Mouse (Mus musculus) neural tube, embryonic 14.5 days (tissue): ENCODE measurements around the gene Fbxl7. TPM values are rescaled to one million over a fixed set of nuclear protein-coding genes. Genes with fewer than 3 reads are reported as not detected.

ENCODE experiments used
- ATAC-seq: fragments of 200-750 bp; cut with Nextera tagmentation; 2 replicates; pipeline ENCODE4 v1.8.0; 2017; ENCODE audit warnings: low read depth, mild to moderate bottlenecking, moderate TSS enrichment, moderate library complexity
- H3K27ac ChIP-seq: fragments of 300-500 bp; sonication (generic); 2 replicates; pipeline ENCODE4 v1.5.1; 2014; ENCODE audit warnings: low read depth, mild to moderate bottlenecking, control low read depth, low read length, moderate library complexity, mixed read lengths
- H3K27me3 ChIP-seq: fragments of 300-500 bp; sonication (generic); 2 replicates; pipeline ENCODE4 v1.6.1; 2014; ENCODE audit warnings: low read length; ENCODE audit not compliant: control insufficient read depth, insufficient read depth
- H3K36me3 ChIP-seq: fragments of 300-500 bp; sonication (generic); 2 replicates; pipeline ENCODE4 v1.6.1; 2014; ENCODE audit warnings: low read length, mixed read lengths; ENCODE audit not compliant: control insufficient read depth, insufficient read depth
- H3K4me1 ChIP-seq: fragments of 300-500 bp; sonication (generic); 2 replicates; pipeline ENCODE4 v1.6.1; 2014; ENCODE audit warnings: low read length; ENCODE audit not compliant: control insufficient read depth, insufficient read depth
- H3K4me2 ChIP-seq: fragments of 300-500 bp; sonication (generic); 2 replicates; pipeline ENCODE4 v1.6.1; 2014; ENCODE audit warnings: mild to moderate bottlenecking, low read depth, low read length, control low read depth
- H3K4me3 ChIP-seq: fragments of 300-500 bp; sonication (generic); 2 replicates; pipeline ENCODE4 v1.5.1; 2014; ENCODE audit warnings: low read depth, low read length, control low read depth, mixed read lengths
- H3K9ac ChIP-seq: fragments of 300-500 bp; sonication (generic); replicated peaks from 2 replicates; pipeline ENCODE4 v1.6.1; 2014; ENCODE audit warnings: low read depth, mild to moderate bottlenecking, control low read depth, low read length, mixed read lengths
- H3K9me3 ChIP-seq: fragments of 300-500 bp; sonication (generic); 2 replicates; pipeline ENCODE4 v1.6.1; 2016; ENCODE audit warnings: low read length; ENCODE audit not compliant: control insufficient read depth
- WGBS: fragments of 180-500 bp; shearing (Covaris S2); extraction: QIAGEN DNeasy Blood & Tissue Kit; methylation state at CpG from one replicate; pipeline ENCODE4 v1.1.7; 2014; 5-methylcytosine and 5-hydroxymethylcytosine counted together
- polyA plus RNA-seq: library from polyadenylated mRNA; unstranded; fragments of >200 nt; fragmentation: Nextera tagmentation; extraction: Ambion mirVana; gene quantifications from 2 replicates; pipeline ENCODE4 v1.2.1, GENCODE M21; 2014

Fbxl7 gene
- polyA plus RNA-seq, 1 experiment from 2014 or later: 14.4 TPM

DNA sequence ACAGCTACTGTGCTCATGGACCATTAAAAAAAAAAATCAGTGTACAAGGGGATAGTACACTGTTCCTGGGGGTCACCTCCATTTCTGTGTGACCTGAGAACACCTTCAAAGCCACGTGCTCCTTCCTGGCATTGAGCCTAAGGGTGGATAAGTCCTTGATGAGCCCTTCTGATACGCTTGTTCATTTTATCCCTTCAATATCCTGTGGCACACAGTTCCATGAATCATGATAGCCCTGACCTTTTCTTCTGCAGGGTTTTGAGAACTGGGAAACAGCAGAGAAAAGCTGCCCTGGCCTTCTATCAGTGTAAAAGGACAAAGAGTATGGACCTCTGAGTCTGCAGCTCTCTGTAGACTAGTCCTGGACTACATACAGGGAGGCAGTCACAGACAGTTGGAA lies 99.4 kb downstream of the Fbxl7 start:
- no peaks in the 10 kb centered on the region for H3K4me1 ChIP-seq
- H3K4me2 ChIP-seq: no peak overlapping the region
- H3K4me3 ChIP-seq: no peak overlapping the region
- no peak overlapping the region for H3K27ac ChIP-seq
- ATAC-seq: 0 out of 2 replicates have a peak, but pooled peaks have one; percentile 36
- H3K27me3 ChIP-seq: no peaks in the 10 kb centered on the region
- WGBS: 55% methylated on average over 2 of the region's 2 CpGs
- H3K9ac ChIP-seq: no peak overlapping the region
- no peaks in the 10 kb centered on the region for H3K36me3 ChIP-seq
- H3K9me3 ChIP-seq: no peaks in the 10 kb centered on the region

DNA sequence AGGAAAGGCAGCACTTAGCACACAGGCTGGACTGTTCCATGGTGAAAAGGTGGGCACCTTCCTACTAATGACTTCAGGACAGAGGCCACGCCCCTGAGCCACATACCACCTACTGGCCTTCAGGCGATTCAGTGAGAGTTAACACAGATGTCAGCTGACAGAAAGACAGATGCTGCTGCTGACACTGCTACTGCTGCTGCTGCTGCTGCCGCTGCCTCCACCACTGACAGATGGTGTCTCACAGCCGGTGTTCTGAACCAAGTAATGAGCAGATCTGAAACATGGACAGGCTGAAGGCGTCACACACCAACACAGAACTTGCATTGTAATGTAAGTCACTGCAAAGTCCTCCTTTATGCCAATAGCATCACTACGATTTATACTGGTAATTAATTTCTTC lies 99.9 kb downstream of the Fbxl7 start:
- Histone ChIP-seq H3K36me3 (no peaks in the 10 kb centered on the region), H3K9ac (no peak overlapping the region), H3K4me2 (no peak overlapping the region), H3K27ac (no peak overlapping the region), H3K4me1 (no peaks in the 10 kb centered on the region), H3K27me3 (no peaks in the 10 kb centered on the region), H3K4me3 (no peak overlapping the region), H3K9me3 (no peaks in the 10 kb centered on the region)
- peak; percentile 86 for ATAC-seq
- WGBS: 22% methylated on average over 6 of the region's 6 CpGs

DNA sequence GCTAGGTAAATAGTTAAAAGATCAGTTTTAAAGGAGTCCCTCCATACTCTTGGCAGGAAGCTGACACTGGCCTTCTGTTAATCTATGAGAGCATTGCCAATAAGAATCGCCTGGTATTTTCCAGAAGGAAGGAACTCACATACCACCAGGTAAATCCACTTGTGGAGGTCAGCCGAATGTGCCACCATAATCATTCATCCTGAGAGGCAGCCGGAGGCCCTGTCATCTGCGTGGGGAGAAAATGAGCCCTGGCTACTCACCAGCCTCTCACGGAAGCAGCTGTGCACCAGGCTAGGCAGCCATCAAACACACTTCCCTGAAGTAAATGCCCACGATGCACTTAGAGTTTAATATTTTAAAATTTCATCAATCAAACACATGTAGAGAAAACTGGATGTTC lies 108.2 kb downstream of the Fbxl7 start:
- H3K4me3 ChIP-seq: no peak overlapping the region
- H3K9me3 ChIP-seq: no peaks in the 10 kb centered on the region
- WGBS: 78% methylated on average over 6 of the region's 6 CpGs
- H3K36me3 ChIP-seq: no peaks in the 10 kb centered on the region
- H3K4me2 ChIP-seq: no peak overlapping the region
- H3K4me1 ChIP-seq: no peaks in the 10 kb centered on the region
- ATAC-seq: no peak
- no peak overlapping the region for H3K27ac ChIP-seq
- H3K9ac ChIP-seq: no peak overlapping the region
- no peaks in the 10 kb centered on the region for H3K27me3 ChIP-seq

DNA sequence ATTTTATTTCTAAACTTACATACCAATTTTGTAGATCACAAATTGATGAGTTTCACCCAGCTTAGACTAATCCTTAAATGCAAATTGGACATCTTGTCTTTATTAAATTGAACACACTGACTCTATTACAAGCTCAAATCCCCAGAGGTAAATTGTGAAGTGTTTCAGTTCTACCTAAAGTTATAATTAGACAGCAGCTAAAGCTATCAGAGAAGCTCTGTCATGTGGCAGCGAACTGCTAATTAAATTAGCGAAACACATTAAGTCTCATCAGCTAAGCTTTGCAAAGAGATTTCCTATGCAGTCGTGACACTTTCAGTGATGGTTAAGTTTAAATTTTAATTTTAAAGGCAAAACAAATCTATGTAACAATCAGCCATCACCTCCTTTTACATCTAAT lies 114.8 kb downstream of the Fbxl7 start:
- Histone ChIP-seq H3K4me1 (no peaks in the 10 kb centered on the region), H3K9me3 (no peaks in the 10 kb centered on the region), H3K9ac (no peak overlapping the region), H3K27ac (no peak overlapping the region), H3K36me3 (no peaks in the 10 kb centered on the region), H3K4me3 (no peak overlapping the region), H3K4me2 (no peak overlapping the region), H3K27me3 (no peaks in the 10 kb centered on the region)
- ATAC-seq: 0 out of 2 replicates have a peak, but pooled peaks have one; percentile 21
- 50% methylated on average over 3 of the region's 3 CpGs for WGBS

DNA sequence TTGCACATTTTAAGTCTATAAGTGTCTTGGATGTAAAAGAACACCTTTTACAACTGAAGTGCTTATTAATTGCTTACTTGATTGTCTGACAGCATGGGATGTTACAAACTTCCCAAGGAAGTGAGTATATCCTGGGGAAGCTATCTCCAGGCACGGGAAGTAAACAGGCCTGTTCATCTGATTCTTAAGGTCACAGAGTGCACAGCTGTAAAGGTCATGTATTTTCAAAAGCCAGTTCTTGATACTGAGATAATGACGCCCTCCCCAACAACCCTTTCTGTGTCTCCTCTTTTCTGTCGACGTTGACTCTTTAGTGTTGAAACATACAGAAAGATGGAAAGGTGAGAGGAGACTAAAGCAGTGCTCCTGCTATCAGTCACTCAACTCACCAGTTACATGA lies 116.3 kb downstream of the Fbxl7 start:
- ATAC-seq: no peak
- H3K9me3 ChIP-seq: no peaks in the 10 kb centered on the region
- 84% methylated on average over 4 of the region's 4 CpGs for WGBS

DNA sequence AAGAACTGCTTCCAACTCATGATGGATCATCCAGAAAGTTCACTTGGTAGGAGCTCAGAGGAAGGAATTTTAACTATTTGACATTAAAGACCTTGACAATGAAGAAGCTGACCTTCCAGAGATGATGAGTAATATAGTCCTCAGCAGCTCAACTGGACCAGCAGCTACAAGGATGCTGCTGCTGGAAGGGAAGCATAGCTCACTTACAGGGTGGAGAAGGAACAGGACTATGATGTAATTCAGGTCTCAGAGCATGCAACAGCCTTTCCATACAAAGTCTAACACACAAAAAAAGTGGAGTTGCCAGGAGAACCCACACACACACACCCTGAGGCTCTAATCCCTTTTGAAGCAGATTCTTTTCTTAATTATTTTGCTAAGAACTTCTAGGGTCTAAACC lies 119.7 kb downstream of the Fbxl7 start:
- Histone ChIP-seq H3K36me3 (no peaks in the 10 kb centered on the region), H3K4me1 (no peaks in the 10 kb centered on the region), H3K27me3 (no peaks in the 10 kb centered on the region), H3K9me3 (no peaks in the 10 kb centered on the region), H3K27ac (no peak overlapping the region), H3K4me2 (no peak overlapping the region), H3K9ac (no peak overlapping the region), H3K4me3 (no peak overlapping the region)
- ATAC-seq: no peak

More for the DNA sequence above, 116.3 kb downstream of the Fbxl7 start:
- no peak overlapping the region for H3K4me2 ChIP-seq
- H3K27me3 ChIP-seq: no peaks in the 10 kb centered on the region
- H3K4me3 ChIP-seq: no peak overlapping the region
- H3K4me1 ChIP-seq: no peaks in the 10 kb centered on the region
- H3K36me3 ChIP-seq: no peaks in the 10 kb centered on the region
- H3K9ac ChIP-seq: no peak overlapping the region
- H3K27ac ChIP-seq: no peak overlapping the region

DNA sequence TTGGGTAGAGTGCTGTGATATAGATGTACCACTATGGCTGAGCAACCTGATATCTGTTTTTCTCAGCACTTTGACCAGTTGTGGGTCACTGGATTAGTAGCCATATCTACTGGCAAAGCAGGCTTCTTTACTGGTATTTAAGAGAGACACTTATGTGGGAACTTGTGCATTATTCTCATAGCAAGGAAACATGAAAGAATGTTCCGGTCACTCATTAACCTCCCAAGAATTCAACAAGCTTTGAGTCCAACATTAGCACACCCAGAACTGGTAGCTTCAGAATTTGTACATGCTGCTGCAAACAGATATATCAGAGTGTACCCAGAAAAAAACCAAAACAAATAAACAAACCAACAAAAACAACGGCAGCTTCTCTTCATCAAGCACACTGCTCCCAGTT lies 120.5 kb downstream of the Fbxl7 start:
- no peak for ATAC-seq

DNA sequence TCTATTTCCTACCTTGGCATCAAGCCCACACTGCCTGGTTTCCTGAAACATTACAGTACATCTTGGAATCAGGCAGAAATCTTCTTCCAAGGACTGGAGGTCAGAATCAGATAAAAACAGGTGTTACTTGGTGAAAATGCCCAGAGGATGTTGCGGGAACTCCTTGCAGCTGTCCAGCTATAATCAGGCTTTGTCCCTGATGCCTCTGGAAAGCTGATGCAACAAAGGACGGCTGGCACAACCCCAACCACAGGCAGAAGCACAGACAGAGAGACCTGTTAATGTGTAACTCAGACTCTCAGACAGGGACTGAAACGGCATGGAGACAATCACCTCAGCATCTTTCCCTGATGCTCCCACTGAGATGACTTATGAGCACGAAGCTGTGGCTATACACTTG lies 133.7 kb downstream of the Fbxl7 start:
- Histone ChIP-seq H3K9me3 (no peaks in the 10 kb centered on the region), H3K27ac (no peak overlapping the region), H3K4me2 (no peak overlapping the region), H3K27me3 (no peaks in the 10 kb centered on the region), H3K9ac (no peak overlapping the region), H3K4me1 (no peaks in the 10 kb centered on the region), H3K4me3 (no peak overlapping the region), H3K36me3 (no peaks in the 10 kb centered on the region)
- WGBS: 22% methylated on average over 4 of the region's 4 CpGs
- no peak; the same call in 1 of the 2 replicates for ATAC-seq

More for the DNA sequence above, 120.5 kb downstream of the Fbxl7 start:
- Histone ChIP-seq H3K9me3 (no peaks in the 10 kb centered on the region), H3K4me3 (no peak overlapping the region), H3K9ac (no peak overlapping the region), H3K4me2 (no peak overlapping the region), H3K27me3 (no peaks in the 10 kb centered on the region), H3K27ac (no peak overlapping the region), H3K36me3 (no peaks in the 10 kb centered on the region), H3K4me1 (no peaks in the 10 kb centered on the region)
- 98% methylated on average over 2 of the region's 2 CpGs for WGBS

DNA sequence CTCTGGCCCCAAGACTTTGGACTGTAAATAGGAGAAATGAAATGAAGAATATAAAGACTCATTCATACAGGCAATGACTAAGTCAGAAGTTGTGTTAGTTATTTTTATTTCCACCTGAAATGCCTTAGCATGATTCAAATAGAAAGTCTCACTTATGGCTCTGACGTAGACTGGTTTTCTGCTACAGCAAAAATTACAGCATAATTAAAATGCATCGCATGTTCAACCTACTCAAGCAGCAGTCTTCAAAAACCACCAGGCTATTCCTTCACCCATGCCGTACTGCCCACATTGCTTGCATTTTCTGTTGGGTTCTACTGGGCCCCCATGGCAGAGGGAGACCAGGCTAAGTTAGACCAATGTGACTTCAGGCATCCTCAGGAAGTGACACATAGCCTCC lies 146.9 kb downstream of the Fbxl7 start:
- Histone ChIP-seq H3K4me2 (no peak overlapping the region), H3K4me3 (no peak overlapping the region), H3K4me1 (no peaks in the 10 kb centered on the region), H3K27ac (no peak overlapping the region), H3K9ac (no peak overlapping the region), H3K36me3 (no peaks in the 10 kb centered on the region), H3K9me3 (no peaks in the 10 kb centered on the region), H3K27me3 (no peaks in the 10 kb centered on the region)
- no peak for ATAC-seq
- WGBS: 93% methylated on average over 3 of the region's 3 CpGs

DNA sequence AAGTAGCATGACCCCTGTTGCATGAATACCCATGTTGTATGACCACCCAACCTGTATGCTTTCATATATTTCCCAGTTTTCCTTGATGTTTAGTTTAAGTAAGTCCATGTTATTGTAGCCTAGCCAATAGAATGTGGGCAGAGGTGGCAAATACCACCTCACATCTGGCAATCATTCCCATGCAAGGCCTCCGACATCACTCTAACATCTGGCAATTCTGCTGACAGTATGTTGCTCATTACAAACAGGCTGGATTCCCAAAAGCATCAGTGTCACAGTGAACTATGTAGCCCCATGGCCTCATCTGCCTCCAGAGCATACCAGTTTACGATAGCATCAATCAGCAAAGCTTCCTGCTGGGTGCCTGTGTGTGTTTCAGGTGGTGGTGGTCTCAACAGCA lies 163.0 kb downstream of the Fbxl7 start:
- Histone ChIP-seq H3K4me3 (no peak overlapping the region), H3K36me3 (no peaks in the 10 kb centered on the region), H3K9me3 (no peaks in the 10 kb centered on the region), H3K4me2 (no peak overlapping the region), H3K9ac (no peak overlapping the region), H3K4me1 (no peaks in the 10 kb centered on the region), H3K27me3 (no peaks in the 10 kb centered on the region), H3K27ac (no peak overlapping the region)
- ATAC-seq: no peak
- 57% methylated on average over 2 of the region's 2 CpGs for WGBS
